Mouse (Mus musculus) retina, adult 2 months (tissue): ENCODE results near the gene Man1a.

Experiments
- DNase-seq: peaks from one replicate; pipeline ENCODE4 v3.0.0-alpha.2; 2012; ENCODE audit warnings: low read depth, low spot score

Gene Man1a

GRCm38 (mm10) chr10:54014116-54014758, 62.2 kb downstream of the Man1a start:
- DNase-seq: no peak

- DNase-seq: no peak
Measured at GRCm38 (mm10) chr10:54013143-54013791, 63.1 kb downstream of the Man1a start.

- DNase-seq: no peak
Measured at GRCm38 (mm10) chr10:54009154-54009553, 67.3 kb downstream of the Man1a start.

- DNase-seq: no peak
Measured at GRCm38 (mm10) chr10:54006868-54007267, 69.5 kb downstream of the Man1a start.

GRCm38 (mm10) chr10:54005847-54006246, 70.6 kb downstream of the Man1a start:
- no peak for DNase-seq

- DNase-seq: no peak
Measured at GRCm38 (mm10) chr10:54002936-54003335, 73.5 kb downstream of the Man1a start.

- no peak for DNase-seq
Measured at GRCm38 (mm10) chr10:53997301-53997700, 79.1 kb downstream of the Man1a start.

GRCm38 (mm10) chr10:53996216-53996615, 80.2 kb downstream of the Man1a start:
- DNase-seq: no peak

GRCm38 (mm10) chr10:53994591-53994990, 81.8 kb downstream of the Man1a start:
- no peak for DNase-seq

GRCm38 (mm10) chr10:53990434-53990833, 86.0 kb downstream of the Man1a start:
- no peak for DNase-seq

GRCm38 (mm10) chr10:53984894-53985293, 91.5 kb downstream of the Man1a start:
- no peak for DNase-seq

- DNase-seq: no peak
Measured at GRCm38 (mm10) chr10:53984086-53984485, 92.3 kb downstream of the Man1a start.

GRCm38 (mm10) chr10:53978647-53979046, 97.8 kb downstream of the Man1a start:
- DNase-seq: no peak

- no peak for DNase-seq
Measured at GRCm38 (mm10) chr10:53974180-53974579, 102.2 kb downstream of the Man1a start.

- DNase-seq: no peak
Measured at GRCm38 (mm10) chr10:53959759-53960158, 116.7 kb downstream of the Man1a start.

GRCm38 (mm10) chr10:53941597-53941996, 134.8 kb downstream of the Man1a start:
- DNase-seq: no peak

- no peak for DNase-seq
Measured at GRCm38 (mm10) chr10:53938199-53938598, 138.2 kb downstream of the Man1a start.

GRCm38 (mm10) chr10:53936078-53936477, 140.3 kb downstream of the Man1a start:
- DNase-seq: no peak

GRCm38 (mm10) chr10:53929722-53930500, 146.5 kb downstream of the Man1a start:
- DNase-seq: no peak

GRCm38 (mm10) chr10:53927904-53928303, 148.5 kb downstream of the Man1a start:
- DNase-seq: no peak

- no peak for DNase-seq
Measured at GRCm38 (mm10) chr10:53925456-53925855, 151.0 kb downstream of the Man1a start.

- no peak for DNase-seq
Measured at GRCm38 (mm10) chr10:53922236-53922635, 154.2 kb downstream of the Man1a start.

- no peak for DNase-seq
Measured at GRCm38 (mm10) chr10:53917517-53917916, 158.9 kb downstream of the Man1a start.
